Mouse (Mus musculus) midbrain, embryonic 13.5 days (tissue): Measurements from ENCODE around the gene Lrwd1. TPM values are rescaled to one million over a fixed set of nuclear protein-coding genes. Genes with fewer than 3 reads are reported as not detected.
"Not testable (repeated sequence)": the region's sequence is repeated elsewhere in the genome, so short reads cannot be mapped to it uniquely, and the experiment has no call there.

ENCODE experiments used
- ATAC-seq: fragments of 200-750 bp; cut with Nextera tagmentation; 2 replicates; pipeline ENCODE4 v1.8.0; 2017; ENCODE audit warnings: mild to moderate bottlenecking, moderate TSS enrichment, moderate library complexity
- H3K27ac ChIP-seq: fragments of 300-500 bp; sonication (generic); 2 replicates; pipeline ENCODE4 v1.5.1; 2015; ENCODE audit warnings: inconsistent platforms, mild to moderate bottlenecking, moderate library complexity
- H3K27me3 ChIP-seq: fragments of 300-500 bp; sonication (generic); 2 replicates; pipeline ENCODE4 v1.6.1; 2015; ENCODE audit warnings: mild to moderate bottlenecking, inconsistent platforms
- H3K36me3 ChIP-seq: fragments of 300-500 bp; sonication (generic); 2 replicates; pipeline ENCODE4 v1.6.1; 2015; ENCODE audit warnings: mild to moderate bottlenecking, inconsistent platforms
- H3K4me1 ChIP-seq: fragments of 300-500 bp; sonication (generic); replicated peaks from 2 replicates; pipeline ENCODE4 v1.6.1; 2015; ENCODE audit warnings: inconsistent platforms
- H3K4me2 ChIP-seq: fragments of 300-500 bp; sonication (generic); replicated peaks from 2 replicates; pipeline ENCODE4 v1.6.1; 2015; ENCODE audit warnings: moderate library complexity, mild to moderate bottlenecking, inconsistent platforms
- H3K4me3 ChIP-seq: fragments of 300-500 bp; sonication (generic); replicated peaks from 2 replicates; pipeline ENCODE4 v1.5.1; 2015; ENCODE audit warnings: mild to moderate bottlenecking, inconsistent platforms
- H3K9ac ChIP-seq: fragments of 300-500 bp; sonication (generic); replicated peaks from 2 replicates; pipeline ENCODE4 v1.6.1; 2015; ENCODE audit warnings: mild to moderate bottlenecking, inconsistent platforms
- H3K9me3 ChIP-seq: fragments of 300-500 bp; sonication (generic); 2 replicates; pipeline ENCODE4 v1.6.1; 2016; ENCODE audit warnings: mild to moderate bottlenecking, inconsistent platforms
- WGBS: fragments of 180-500 bp; shearing (Covaris S2); methylation state at CpG from one replicate; pipeline ENCODE4 v1.1.7; 2015; 5-methylcytosine and 5-hydroxymethylcytosine counted together
- polyA plus RNA-seq: library from polyadenylated mRNA; unstranded; fragments of >200 nt; fragmentation: Nextera tagmentation; extraction: Ambion mirVana; gene quantifications from 2 replicates; pipeline ENCODE4 v1.2.1, GENCODE M21; 2015

Gene Lrwd1
- polyA plus RNA-seq, 1 experiment from 2014 or later: 33.8 TPM

GRCm38 (mm10) chr5:136144606-136145430, 8.9 kb upstream of the Lrwd1 start:
- Histone ChIP-seq H3K27ac (no peak overlapping the region), H3K27me3 (no peaks in the 10 kb centered on the region), H3K9ac (no peak overlapping the region), H3K4me2 (no peak overlapping the region), H3K4me3 (no peak overlapping the region), H3K4me1 (no peaks in the 10 kb centered on the region), H3K36me3 (peaks cover 29% of the 10 kb centered on the region), H3K9me3 (no peaks in the 10 kb centered on the region)
- no peak for ATAC-seq
- WGBS: 80% methylated on average over 12 of the region's 12 CpGs

DNA sequence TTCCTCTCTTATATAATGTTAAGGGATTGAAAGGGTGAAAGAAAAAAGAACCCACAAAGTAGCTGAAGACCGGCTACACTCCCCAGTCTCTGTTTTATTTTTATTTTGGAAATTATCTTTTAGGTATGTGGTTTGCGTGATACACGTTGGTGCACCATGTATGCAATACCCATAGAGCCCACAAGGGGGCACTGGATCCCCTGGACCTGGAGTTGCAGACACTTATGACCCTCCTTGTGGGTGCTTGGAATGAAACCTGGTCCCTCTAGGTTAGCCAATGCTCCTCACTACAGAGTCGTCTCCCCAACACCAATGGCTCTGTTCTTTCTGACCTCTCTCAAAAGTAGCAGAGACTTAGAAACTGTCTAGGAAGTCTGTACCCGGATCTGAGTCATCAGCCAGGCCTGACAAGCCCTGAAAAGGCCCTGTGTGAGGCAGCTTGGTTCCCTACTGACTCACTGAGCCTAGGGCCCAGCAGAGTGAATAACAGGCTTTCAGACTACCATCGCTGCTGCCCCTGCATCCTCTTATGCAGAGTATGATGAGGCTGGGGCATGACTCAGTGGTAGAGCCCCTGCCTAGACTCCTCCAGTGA, 7.4 kb upstream of the Lrwd1 start:
- Histone ChIP-seq H3K9me3 (no peaks in the 10 kb centered on the region), H3K9ac (no peak overlapping the region), H3K36me3 (peaks cover 44% of the 10 kb centered on the region), H3K4me1 (no peaks in the 10 kb centered on the region), H3K27me3 (no peaks in the 10 kb centered on the region), H3K4me3 (no peak overlapping the region), H3K4me2 (no peak overlapping the region), H3K27ac (no peak overlapping the region)
- WGBS: 87% methylated on average over 6 of the region's 6 CpGs
- ATAC-seq: no peak

DNA sequence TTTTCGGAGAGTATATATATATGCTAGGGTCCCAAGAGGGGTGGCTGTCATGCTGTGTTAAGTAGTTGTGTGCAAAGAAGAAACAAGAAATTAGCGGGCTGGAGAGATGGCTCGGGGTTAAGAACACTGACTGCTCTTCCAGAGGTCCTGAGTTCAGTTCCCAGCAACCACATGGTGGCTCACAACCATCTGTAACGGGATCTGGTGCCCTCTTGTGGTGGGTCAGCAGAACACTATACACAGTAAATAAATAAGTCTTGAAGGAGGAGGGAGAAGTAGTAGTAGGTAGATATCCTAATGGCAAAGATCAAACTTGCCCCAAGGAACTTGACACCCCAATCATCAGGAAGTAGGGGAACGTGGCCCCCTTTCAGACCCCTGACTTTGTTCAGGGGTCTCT, 6.9 kb upstream of the Lrwd1 start:
- 90% methylated on average over 5 of the region's 5 CpGs for WGBS
- Histone ChIP-seq H3K9me3 (no peaks in the 10 kb centered on the region), H3K27me3 (no peaks in the 10 kb centered on the region)

DNA sequence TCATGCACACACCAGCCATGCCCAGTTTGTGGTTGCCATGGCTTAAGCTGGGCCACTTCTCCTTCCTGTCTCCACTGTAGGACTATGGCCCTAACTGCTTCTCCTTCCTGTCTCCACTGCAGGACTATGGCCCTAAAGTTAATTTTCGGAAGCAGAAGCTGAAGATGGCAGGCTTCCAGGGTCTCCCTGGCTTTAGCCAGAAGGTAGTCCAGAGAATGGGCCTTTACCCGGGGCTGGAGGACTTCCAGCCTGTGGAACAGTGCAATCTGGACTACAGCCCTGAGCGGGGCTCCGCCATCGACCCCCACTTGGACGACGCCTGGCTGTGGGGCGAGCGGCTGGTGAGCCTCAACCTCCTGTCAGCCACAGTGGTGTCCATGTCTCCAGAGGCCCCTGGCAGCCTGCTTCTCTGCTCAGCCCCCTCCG, 4.2 kb upstream of the Lrwd1 start:
- no peaks in the 10 kb centered on the region for H3K27me3 ChIP-seq
- H3K9me3 ChIP-seq: no peaks in the 10 kb centered on the region
- H3K4me2 ChIP-seq: no peak overlapping the region
- no peak for ATAC-seq
- H3K27ac ChIP-seq: no peak overlapping the region
- no peak overlapping the region for H3K9ac ChIP-seq
- WGBS: 93% methylated on average over 10 of the region's 10 CpGs
- peaks cover 17% of the 10 kb centered on the region for H3K4me1 ChIP-seq
- no peak overlapping the region for H3K4me3 ChIP-seq
- H3K36me3 ChIP-seq: peaks cover 44% of the 10 kb centered on the region

More for the DNA sequence above, 6.9 kb upstream of the Lrwd1 start:
- ATAC-seq: no peak
- Histone ChIP-seq H3K9ac (no peak overlapping the region), H3K36me3 (peaks cover 44% of the 10 kb centered on the region), H3K4me3 (no peak overlapping the region), H3K4me1 (no peaks in the 10 kb centered on the region), H3K27ac (no peak overlapping the region), H3K4me2 (no peak overlapping the region)

- no peak overlapping the region for H3K4me3 ChIP-seq
- no peak overlapping the region for H3K27ac ChIP-seq
- H3K27me3 ChIP-seq: no peaks in the 10 kb centered on the region
- H3K9ac ChIP-seq: no peak overlapping the region
- 94% methylated on average over 13 of the region's 13 CpGs for WGBS
- H3K36me3 ChIP-seq: peaks cover 44% of the 10 kb centered on the region
- H3K4me2 ChIP-seq: no peak overlapping the region
- H3K9me3 ChIP-seq: no peaks in the 10 kb centered on the region
- no peak for ATAC-seq
- H3K4me1 ChIP-seq: peaks cover 24% of the 10 kb centered on the region
Observed at GRCm38 (mm10) chr5:136139393-136139792, 3.5 kb upstream of the Lrwd1 start.

DNA sequence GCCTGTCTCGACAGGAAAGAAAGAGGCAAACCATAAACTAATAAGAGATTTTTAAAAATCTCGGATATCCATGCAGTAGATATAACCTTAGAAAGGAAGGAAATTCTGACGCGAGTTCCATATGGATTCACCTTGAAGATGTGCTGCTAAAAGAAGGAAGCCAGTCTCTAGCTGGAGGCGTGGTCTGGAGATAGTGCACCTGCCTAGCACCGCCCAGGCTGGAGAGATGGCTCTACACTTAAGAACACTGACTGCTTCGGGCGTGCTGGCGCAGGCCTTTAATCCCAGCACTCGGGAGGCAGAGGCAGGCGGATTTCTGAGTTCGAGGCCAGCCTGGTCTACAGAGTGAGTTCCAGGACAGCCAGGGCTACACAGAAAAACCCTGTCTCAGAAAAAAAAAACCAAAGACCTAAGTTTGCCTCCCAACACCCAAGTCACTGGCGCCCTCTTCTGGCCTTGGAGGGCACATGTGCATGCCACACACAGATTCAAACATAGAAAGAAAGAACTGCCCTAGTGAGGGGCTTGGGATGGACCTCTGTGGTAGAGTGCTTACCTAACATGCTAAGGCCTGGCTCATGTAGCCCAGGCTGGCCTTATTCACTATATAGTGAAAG, 1.9 kb upstream of the Lrwd1 start:
- Histone ChIP-seq H3K4me1 (peaks cover 24% of the 10 kb centered on the region), H3K27ac (no peak overlapping the region), H3K4me2 (no peak overlapping the region), H3K9me3 (no peaks in the 10 kb centered on the region), H3K9ac (no peak overlapping the region), H3K4me3 (no peak overlapping the region), H3K36me3 (peaks cover 53% of the 10 kb centered on the region), H3K27me3 (no peaks in the 10 kb centered on the region)
- no peak for ATAC-seq
- WGBS: 80% methylated on average over 13 of the region's 13 CpGs

DNA sequence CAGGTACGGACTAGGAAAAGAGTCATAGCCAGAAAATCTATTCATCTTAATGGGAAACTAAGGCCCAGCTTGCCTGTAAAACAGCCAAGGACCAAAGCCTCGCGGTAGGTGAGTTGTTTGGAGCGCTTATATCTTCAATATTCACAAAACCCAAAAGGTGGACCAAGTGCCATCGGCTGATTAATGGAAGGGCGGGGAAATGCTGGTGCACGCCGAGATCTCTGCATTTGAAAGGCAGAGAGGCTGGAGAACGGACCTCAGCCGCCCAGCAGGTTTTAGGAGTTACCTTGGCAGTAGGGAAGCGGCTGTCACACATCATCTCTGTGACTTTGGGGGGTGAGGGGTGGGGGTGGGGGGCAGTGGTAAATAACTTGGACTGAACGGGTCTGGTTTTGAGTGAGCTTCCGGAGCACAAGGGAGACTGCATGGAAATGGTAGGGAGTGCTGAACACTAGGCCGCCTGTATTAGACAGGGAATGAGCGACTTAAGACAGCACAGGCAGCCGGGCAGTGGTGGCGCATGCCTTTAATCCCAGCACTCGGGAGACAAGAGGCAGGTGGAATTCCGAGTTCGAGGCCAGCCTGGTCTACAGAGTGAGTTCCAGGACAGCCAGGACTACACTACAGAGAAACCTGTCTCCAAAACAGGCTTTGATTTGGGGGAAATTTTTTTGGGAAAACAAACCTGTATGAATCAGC, 567 bp upstream of the Lrwd1 start:
- no peak overlapping the region for H3K27ac ChIP-seq
- peaks cover 24% of the 10 kb centered on the region for H3K4me1 ChIP-seq
- H3K27me3 ChIP-seq: no peaks in the 10 kb centered on the region
- peak; percentile 7; the same call in 1 of the 2 replicates for ATAC-seq
- no peaks in the 10 kb centered on the region for H3K9me3 ChIP-seq
- peak overlapping the region; percentile 84 for H3K4me3 ChIP-seq
- peak overlapping the region; percentile 81 for H3K9ac ChIP-seq
- WGBS: 6% methylated on average over 20 of the region's 20 CpGs
- H3K4me2 ChIP-seq: peak overlapping the region; percentile 88
- peaks cover 53% of the 10 kb centered on the region for H3K36me3 ChIP-seq

DNA sequence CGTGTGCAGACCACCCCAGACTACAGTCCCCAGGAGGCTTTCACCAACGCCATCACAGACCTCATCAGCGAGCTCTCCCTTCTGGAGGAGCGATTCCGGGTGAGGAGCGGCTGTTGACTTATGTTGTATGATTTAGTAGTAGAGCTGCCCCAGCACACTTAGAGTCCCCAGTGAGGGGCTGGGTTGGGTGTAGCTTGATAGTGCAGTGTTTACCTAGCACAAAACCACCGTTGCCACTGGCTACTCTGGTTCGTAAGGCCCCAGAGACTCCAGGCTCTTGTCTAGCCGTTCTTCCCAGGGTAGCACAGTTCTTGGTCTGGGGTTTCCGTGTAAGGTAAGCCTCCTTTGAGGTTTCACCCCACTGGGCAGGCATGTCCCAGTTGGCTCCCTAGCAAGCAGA, 13.7 kb downstream of the Lrwd1 start:
- no peak for ATAC-seq
- Histone ChIP-seq H3K4me2 (no peak overlapping the region), H3K4me3 (no peak overlapping the region), H3K9me3 (no peaks in the 10 kb centered on the region), H3K4me1 (peaks cover 16% of the 10 kb centered on the region), H3K9ac (no peak overlapping the region), H3K36me3 (peaks cover 76% of the 10 kb centered on the region), H3K27me3 (no peaks in the 10 kb centered on the region), H3K27ac (no peak overlapping the region)
- 90% methylated on average over 10 of the region's 10 CpGs for WGBS

- H3K9me3 ChIP-seq: no peaks in the 10 kb centered on the region
- WGBS: under 1% methylated on average over 22 of the region's 22 CpGs
- H3K4me1 ChIP-seq: peaks cover 25% of the 10 kb centered on the region
- H3K36me3 ChIP-seq: peaks cover 23% of the 10 kb centered on the region
- ATAC-seq: peak; percentile 76; the same call in 1 of the 2 replicates
- H3K4me2 ChIP-seq: peak overlapping the region; percentile 89
- H3K9ac ChIP-seq: peak overlapping the region; percentile 90
- peak overlapping the region; percentile 75 for H3K27ac ChIP-seq
- no peaks in the 10 kb centered on the region for H3K27me3 ChIP-seq
- H3K4me3 ChIP-seq: peak overlapping the region; percentile 96
Observed at GRCm38 (mm10) chr5:136116784-136117112, 19.1 kb downstream of the Lrwd1 start.

DNA sequence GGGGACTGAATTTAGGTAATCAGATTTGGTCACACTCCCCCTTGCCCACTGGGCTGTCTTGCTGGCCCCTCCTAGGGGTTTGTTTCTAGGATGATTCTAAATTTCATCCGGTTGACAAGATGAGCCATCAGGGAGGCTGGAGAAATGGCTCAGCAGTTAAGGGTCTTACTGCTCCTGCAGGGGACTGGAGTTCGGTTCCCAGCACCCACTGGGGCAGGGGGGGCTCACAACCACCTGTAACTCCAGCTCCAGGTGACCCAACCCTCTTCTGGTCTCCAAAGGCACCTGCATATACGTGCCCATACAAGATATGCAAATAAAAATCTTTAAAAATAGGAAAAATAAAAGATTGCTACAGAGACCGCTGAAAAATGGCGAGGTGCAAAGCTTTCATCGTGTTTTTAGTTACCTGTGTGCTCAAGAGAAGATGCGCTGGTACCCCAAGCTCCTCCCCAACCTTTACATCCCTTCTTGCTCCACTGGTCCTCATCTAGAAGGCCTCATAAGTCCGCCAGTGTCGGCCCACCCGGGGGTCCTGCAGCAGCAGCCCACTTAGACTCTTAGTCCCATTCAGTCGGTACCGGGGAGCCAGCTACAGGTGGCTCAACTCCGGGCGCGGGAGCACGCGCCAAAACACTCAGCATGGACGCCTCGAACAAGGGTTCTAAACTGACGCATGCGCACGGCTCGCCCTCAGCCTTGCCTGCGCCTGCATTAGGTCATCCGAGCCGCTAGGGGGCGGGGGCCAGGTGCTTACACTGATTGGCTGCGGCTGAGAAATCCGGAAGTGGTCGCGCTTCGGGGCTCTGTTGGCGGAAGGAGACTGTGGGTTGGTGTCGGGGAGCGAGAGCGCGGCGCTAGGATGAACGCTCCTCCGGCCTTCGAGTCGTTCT, 19.7 kb downstream of the Lrwd1 start, which contains the start of gene Polr2j:
TSS of gene Polr2j (plus strand) at position 741 of the 893 bp plus-strand sequence.
- H3K27ac ChIP-seq: peak within 1 kb of the TSS; percentile 75
- peaks cover 17% of the 10 kb centered on the region for H3K36me3 ChIP-seq
- peaks cover 25% of the 10 kb centered on the region for H3K4me1 ChIP-seq
- ATAC-seq: peak; percentile 95
- H3K27me3 ChIP-seq: no peaks in the 10 kb centered on the region
- 3% methylated on average over 42 of the region's 42 CpGs for WGBS
- H3K4me3 ChIP-seq: peak within 1 kb of the TSS; percentile 96
- peak within 1 kb of the TSS; percentile 89 for H3K4me2 ChIP-seq
- H3K9ac ChIP-seq: peak within 1 kb of the TSS; percentile 90
- no peaks in the 10 kb centered on the region for H3K9me3 ChIP-seq

- H3K4me3 ChIP-seq, ATAC-seq, H3K9ac ChIP-seq, H3K27ac ChIP-seq, H3K4me2 ChIP-seq, H3K27me3 ChIP-seq, H3K36me3 ChIP-seq, H3K9me3 ChIP-seq: not testable (repeated sequence)
- H3K4me1 ChIP-seq: peaks cover 23% of the 10 kb centered on the region
- WGBS: 56% methylated on average over 4 of the region's 4 CpGs
Observed at GRCm38 (mm10) chr5:136113546-136113945, 22.3 kb downstream of the Lrwd1 start.
